Mouse (Mus musculus): ENCODE results near the gene Lrrc4c.

The Lrrc4c gene

GRCm38 (mm10) chr2:97284986-97285385 is 967.0 kb downstream of the Lrrc4c start:
- DNase-seq (ENCODE audit: low spot score), result no peak

GRCm38 (mm10) chr2:97294216-97294615 is 976.2 kb downstream of the Lrrc4c start:
- DNase-seq (ENCODE audit: low spot score), result no peak

DNA sequence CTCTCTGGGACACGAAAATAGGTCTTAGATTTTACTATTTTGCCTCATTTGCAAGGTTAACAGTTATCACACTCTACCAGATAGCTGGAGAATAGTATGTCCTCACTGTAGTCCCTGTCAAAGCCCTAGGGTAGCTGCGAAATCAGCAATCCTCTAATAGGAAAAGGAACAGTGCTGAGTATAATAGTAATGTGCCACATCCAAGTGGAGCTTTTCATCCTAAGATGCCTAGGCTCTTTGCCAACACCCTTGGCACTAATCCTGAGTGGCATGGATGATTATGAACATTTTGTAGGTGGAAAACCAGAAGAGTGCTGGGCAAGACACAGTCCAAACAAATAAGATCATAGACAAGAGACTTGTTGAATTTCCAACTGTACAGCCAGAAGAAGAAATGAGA is 981.7 kb downstream of the Lrrc4c start:
- no peak for DNase-seq (ENCODE audit: low spot score)

DNA sequence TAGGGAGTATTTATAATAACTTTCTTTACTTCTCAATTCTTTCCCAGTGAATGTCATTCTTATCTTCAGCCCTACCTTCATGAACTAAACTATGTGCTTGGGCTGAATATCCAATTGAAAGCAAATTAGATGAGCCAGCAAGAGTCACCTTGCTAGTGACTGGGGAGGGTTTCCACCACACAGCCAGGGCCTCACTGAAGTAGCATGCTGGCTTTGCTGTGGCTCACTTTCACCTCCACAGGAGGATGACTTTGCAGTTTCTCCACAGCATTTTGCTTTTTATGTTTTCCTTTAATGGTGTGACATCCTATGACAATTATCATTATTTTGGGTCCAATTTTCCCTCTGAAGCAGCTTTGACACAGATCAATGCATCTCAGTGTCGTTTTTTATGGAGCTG is 1000.0 kb downstream of the Lrrc4c start:
- DNase-seq (ENCODE audit: low spot score), result no peak

DNA sequence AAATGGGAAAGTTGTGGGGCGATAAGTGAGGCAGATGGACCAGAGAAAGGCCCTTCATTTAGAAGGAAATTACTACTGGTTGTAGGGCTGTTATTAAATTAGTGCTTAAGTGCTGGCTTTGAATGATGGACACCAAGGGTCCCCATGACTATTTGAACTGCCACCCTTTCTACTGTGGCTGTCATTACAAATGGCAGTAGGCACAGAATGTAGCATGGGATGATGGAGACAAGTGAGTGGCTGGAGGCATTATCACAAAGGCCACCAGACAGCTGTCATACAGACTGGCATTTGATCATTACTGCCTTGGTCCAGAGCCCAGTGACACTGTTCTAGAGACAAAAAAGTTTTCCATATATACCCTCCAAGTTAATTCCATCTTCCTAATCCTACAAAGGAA is 1000.6 kb downstream of the Lrrc4c start:
- DNase-seq (ENCODE audit: low spot score), result no peak

GRCm38 (mm10) chr2:97332084-97332682 is 1014.2 kb downstream of the Lrrc4c start:
- no peak for DNase-seq (ENCODE audit: low spot score)

DNA sequence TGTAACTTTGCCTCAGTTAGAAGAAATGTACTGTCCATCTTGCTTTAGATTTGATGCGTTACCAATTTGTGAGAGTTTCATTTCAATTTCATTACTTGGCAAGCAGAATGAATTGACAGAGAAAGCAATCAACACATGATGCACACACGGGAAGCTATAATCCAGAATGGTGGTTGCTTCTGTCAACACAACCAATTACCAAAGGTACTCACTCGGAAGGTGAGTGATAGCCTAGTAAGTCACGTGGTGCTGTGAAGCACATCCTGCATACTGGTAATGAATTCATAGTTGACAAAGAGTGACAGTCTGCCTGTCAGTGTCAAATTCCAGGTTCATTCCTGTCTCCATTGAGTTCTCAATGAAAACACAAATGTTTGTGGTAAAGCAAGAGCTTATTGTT is 1021.7 kb downstream of the Lrrc4c start:
- DNase-seq (ENCODE audit: low spot score), result no peak

DNA sequence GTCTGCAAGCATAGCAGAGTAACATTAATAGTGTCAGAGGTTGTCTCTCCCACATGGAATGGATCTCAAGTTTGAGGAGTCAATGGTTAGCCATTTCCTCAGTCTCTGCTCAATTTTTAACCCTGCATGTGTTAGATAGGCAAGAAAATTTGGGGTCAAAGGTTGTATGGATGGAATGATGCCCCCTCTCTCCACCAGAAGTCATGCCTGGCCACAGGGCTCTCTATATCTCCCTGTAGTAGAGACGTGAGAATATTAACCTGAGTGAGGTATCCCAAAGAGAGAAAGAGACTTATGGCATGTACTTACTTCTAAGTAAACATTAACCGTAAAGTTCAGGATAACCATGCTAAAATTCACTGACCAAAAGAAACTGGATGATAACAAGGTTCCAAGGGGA is 1043.3 kb downstream of the Lrrc4c start:
- no peak for DNase-seq (ENCODE audit: low spot score)

DNA sequence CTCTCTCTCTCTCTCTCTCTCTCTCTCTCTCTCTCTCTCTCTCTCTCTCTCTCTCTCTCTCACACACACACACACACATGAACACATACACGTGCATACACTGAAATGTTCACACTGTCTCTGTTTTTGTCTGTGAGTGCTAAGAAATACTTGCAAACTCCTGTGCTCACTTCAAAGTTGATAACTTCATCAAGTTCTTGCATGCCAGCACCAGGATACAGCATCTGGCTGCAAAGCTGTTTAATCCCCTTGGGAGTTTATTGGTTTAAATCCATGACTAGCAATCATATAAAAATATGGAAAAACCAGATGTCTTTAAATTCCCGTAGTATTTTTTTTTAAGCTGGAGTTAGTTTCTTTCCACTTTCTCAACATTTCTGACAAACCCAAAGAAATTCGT is 1052.0 kb downstream of the Lrrc4c start:
- DNase-seq (ENCODE audit: low spot score), result no peak

- no peak for DNase-seq (ENCODE audit: low spot score)
Observed at GRCm38 (mm10) chr2:97391437-97391836, 1073.5 kb downstream of the Lrrc4c start.

GRCm38 (mm10) chr2:97391876-97392275 is 1073.9 kb downstream of the Lrrc4c start:
- no peak for DNase-seq (ENCODE audit: low spot score)

GRCm38 (mm10) chr2:97413066-97413465 is 1095.1 kb downstream of the Lrrc4c start:
- DNase-seq (ENCODE audit: low spot score), result no peak

DNA sequence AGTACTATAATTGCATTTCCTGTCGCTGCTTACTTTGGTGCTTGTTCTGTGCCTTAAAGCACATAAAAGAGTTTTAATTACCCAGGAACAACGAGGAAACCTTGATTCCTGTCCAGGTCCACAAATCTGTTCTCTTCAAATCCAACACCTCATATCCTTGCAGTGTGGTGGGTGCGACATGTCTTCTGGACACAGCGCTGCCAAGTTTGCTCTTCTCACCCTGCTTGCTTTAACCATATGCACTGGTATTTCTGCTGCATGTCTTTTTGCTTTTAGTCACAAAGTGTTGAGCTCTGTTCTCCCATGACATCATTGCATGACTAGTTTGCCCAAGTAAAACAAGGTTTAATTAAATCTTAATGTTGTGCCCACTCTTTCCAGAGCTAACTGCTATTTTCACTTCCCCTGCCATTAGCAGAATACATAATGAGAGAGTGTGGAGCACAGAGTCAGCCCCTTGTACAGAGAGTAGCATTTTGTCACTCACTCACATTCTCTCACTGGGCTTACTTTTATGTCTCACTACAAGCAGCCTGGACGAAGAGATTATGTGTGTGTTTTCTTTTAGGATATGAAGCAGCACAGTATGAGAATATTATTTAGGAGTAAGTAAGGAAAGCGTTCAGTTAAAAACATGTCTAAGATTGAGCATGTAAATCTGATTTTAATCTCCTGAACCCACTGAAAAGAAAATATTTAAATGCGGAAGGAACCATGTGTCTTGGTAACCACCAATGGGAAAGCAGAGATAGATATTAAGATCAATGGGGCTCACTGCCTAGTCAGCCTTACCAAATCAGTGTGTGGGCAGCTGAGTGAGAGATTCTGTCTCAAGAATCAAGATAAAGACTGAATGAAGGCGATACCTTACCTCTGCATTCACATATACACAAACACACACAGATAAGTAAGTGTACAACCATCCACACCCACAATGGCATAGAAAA is 1096.7 kb downstream of the Lrrc4c start:
- no peak for DNase-seq (ENCODE audit: low spot score)

GRCm38 (mm10) chr2:97434140-97434539 is 1116.2 kb downstream of the Lrrc4c start:
- no peak for DNase-seq (ENCODE audit: low spot score)

GRCm38 (mm10) chr2:97435616-97436015 is 1117.6 kb downstream of the Lrrc4c start:
- no peak for DNase-seq (ENCODE audit: low spot score)

DNA sequence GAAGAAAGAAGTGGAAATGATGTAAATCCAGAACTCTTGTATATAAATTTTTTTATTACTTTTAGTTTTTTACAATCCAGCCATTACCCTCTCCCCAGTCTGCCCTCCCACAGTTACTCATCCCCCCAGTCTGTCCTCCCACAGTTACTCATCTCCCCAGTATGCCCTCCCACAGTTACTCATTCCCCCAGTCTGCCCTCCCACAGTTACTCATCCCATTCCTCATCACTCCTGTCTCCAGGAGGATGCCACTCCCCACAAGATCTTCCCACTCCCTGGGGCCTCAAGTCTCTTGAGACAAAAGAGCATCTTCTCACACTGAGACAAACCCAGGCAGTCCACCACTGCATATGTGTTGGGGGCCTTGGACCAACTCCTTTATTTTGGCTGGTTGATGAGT is 1119.8 kb downstream of the Lrrc4c start:
- no peak for DNase-seq (ENCODE audit: low spot score)

GRCm38 (mm10) chr2:97463573-97463972 is 1145.6 kb downstream of the Lrrc4c start:
- DNase-seq (ENCODE audit: low spot score), result no peak

GRCm38 (mm10) chr2:97466243-97466793 is 1148.3 kb downstream of the Lrrc4c start:
- no peak for DNase-seq (ENCODE audit: low spot score)

GRCm38 (mm10) chr2:97467031-97467549 is 1149.1 kb downstream of the Lrrc4c start:
- DNase-seq (ENCODE audit: low spot score), result no peak

GRCm38 (mm10) chr2:97467664-97468063 is 1149.7 kb downstream of the Lrrc4c start:
- no peak for DNase-seq (ENCODE audit: low spot score)

GRCm38 (mm10) chr2:97468372-97468771 is 1150.4 kb downstream of the Lrrc4c start:
- no peak for DNase-seq (ENCODE audit: low spot score)

DNA sequence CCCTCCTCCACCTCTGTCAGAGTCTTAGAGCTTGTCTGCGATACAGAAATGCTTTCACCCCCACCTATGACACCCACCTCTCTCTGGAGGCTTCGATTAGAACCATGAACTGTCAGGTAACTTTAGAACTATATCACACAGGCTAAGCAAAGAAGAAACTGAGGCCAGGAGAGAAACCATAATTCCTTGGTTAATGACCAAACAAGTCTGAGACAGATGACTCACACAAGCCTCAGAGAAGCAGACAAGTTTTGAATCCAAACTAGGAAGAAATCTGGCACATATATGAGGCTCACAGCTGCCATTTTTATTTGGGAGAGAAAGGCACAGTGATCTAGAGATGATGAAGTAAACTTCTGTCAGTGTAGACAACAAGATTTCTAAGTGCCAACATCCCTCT is 1151.4 kb downstream of the Lrrc4c start:
- DNase-seq (ENCODE audit: low spot score), result no peak

All from spleen, adult 12 weeks (tissue).